23 mouse cellular contexts compared by ENCODE assay signal in the genomic region with DNA sequence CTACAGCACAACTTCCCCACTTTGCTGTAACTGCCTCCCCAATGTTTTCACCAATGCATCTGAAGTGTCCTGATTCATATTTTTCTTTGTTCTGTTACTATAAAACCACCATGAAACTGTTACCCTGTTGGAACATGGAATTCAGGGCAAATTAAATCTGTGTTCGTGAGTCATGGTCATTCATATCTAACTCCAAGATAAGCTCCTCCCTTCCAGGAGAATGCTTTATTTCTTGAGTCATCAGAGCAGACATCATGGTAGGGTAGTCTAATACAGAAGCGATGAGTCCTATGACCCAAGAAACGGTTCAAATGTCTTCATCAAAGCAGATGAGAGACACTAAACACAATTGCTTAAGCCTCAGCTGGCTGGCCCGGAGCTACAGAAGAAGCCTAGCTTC.
"Had no signal": no experiment of that assay in that cellular context is flagged by ENCODE, and none has a peak within 500 bp of the region (broad histone marks: within the 10 kb centered on the region; RNA-seq: fewer than 3 reads in every experiment).

No protein-coding gene starts in this region.

- H3K4me1 ChIP-seq: limb, embryonic 10.5 days; limb, embryonic 13.5 days; liver, embryonic 12.5 days; liver, embryonic 15.5 days; lung, embryonic 15.5 days; midbrain, embryonic 12.5 days; midbrain, embryonic 15.5 days; neural tube, embryonic 12.5 days; neural tube, embryonic 15.5 days; stomach, embryonic 15.5 days had no signal

- DNase-seq: kidney, adult 9 months; kidney, postnatal 25 days; layer of hippocampus, adult 9-11 months; liver; lung, adult 18-20 months; lung, postnatal 10 days; lung, postnatal 36 days; right cerebral cortex, adult 18-20 months; right cerebral cortex, postnatal 25 days; spleen, adult 18-20 months; thymus, postnatal 25 days had no signal

- ATAC-seq: liver, embryonic 12.5 days; midbrain, embryonic 15.5 days had no signal

- H3K36me3 ChIP-seq: limb, embryonic 10.5 days; limb, embryonic 13.5 days; liver, embryonic 12.5 days; liver, embryonic 15.5 days; lung, embryonic 15.5 days; midbrain, embryonic 12.5 days; midbrain, embryonic 15.5 days; neural tube, embryonic 12.5 days; neural tube, embryonic 15.5 days; stomach, embryonic 15.5 days had no signal

- H3K9ac ChIP-seq: limb, embryonic 13.5 days; liver, embryonic 12.5 days; liver, embryonic 15.5 days; lung, embryonic 15.5 days; midbrain, embryonic 12.5 days; midbrain, embryonic 15.5 days; neural tube, embryonic 12.5 days; neural tube, embryonic 15.5 days; stomach, embryonic 15.5 days had no signal

- H3K4me3 ChIP-seq: layer of hippocampus, adult 2 months; limb, embryonic 10.5 days; limb, embryonic 13.5 days; liver, embryonic 12.5 days; liver, embryonic 15.5 days; lung, embryonic 15.5 days; megakaryocyte, embryonic 14.5 days; midbrain, embryonic 12.5 days; midbrain, embryonic 15.5 days; neural tube, embryonic 12.5 days; neural tube, embryonic 15.5 days; stomach, embryonic 15.5 days had no signal

- H3K27ac ChIP-seq: layer of hippocampus, adult 2 months; limb, embryonic 10.5 days; limb, embryonic 13.5 days; liver, embryonic 12.5 days; liver, embryonic 15.5 days; lung, embryonic 15.5 days; midbrain, embryonic 12.5 days; midbrain, embryonic 15.5 days; neural tube, embryonic 12.5 days; neural tube, embryonic 15.5 days; stomach, embryonic 15.5 days had no signal

- H3K27me3 ChIP-seq: limb, embryonic 13.5 days; liver, embryonic 12.5 days; liver, embryonic 15.5 days; lung, embryonic 15.5 days; megakaryocyte, embryonic 14.5 days; midbrain, embryonic 12.5 days; midbrain, embryonic 15.5 days; neural tube, embryonic 12.5 days; neural tube, embryonic 15.5 days; stomach, embryonic 15.5 days had no signal
